Mouse (Mus musculus): Measurements from ENCODE around the gene Acad9. TPM values are rescaled to one million over a fixed set of nuclear protein-coding genes. Genes with fewer than 3 reads are reported as not detected.

Gene Acad9
- total and polyA plus RNA-seq, 3 experiments = 61.7 to 86.4 (median 77.8) TPM

DNA sequence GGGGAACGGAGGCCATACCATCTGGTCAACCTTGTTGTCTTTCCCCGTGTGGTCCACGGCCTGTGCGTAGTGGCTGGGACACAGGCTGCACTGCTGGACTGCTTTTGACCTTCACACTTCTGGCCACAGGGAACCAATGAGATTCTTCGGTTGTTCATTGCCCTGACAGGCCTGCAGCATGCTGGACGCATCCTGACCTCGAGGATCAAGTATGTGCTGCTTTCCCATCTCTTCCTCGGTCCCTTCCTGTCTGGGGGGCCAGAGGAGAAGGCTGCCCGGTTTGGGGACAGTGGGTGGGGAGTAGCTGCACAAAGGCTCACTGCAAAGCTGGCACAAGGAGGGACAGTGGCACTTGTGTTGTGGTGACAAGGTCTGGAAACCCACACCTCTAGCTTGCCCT is 21.8 kb downstream of the Acad9 start:
- TF ChIP-seq ZNF384 (IDR thresholded peaks at IDR 0.05; ENCODE audit: low read depth, low read length) = no peak
- no peak for TF ChIP-seq MEF2A (IDR thresholded peaks at IDR 0.05; ENCODE audit: borderline replicate concordance, low read depth, low read length)
- no peak for TF ChIP-seq TBP (conservative IDR thresholded peaks at IDR 0.05; ENCODE audit: low read depth, low read length)
- TF ChIP-seq SIN3A (IDR thresholded peaks at IDR 0.05; ENCODE audit: low read length) = no peak
- TF ChIP-seq POLR2A (IDR thresholded peaks at IDR 0.05; ENCODE audit: low read depth, low read length) = no peak
- no peak for TF ChIP-seq CHD1 (IDR thresholded peaks at IDR 0.05; ENCODE audit: low read depth, low read length)
- TF ChIP-seq ZC3H11A (IDR thresholded peaks at IDR 0.05; ENCODE audit: low read depth, low read length) = no peak
- no peak for TF ChIP-seq CHD2 (IDR thresholded peaks at IDR 0.05; ENCODE audit: low read length)
- no peaks in the 10 kb centered on the region for H3K27me3 ChIP-seq (replicated peaks)
- no peak overlapping the region for H3K27ac ChIP-seq (ENCODE audit: insufficient read depth, low read depth)
- in situ Hi-C loops (cut with MboI; ENCODE audit: low pct_ligation_motif_present, low pct_unique_long_range_greater_than_20kb, low sequenced_read_pairs) = no loop called here
- no peaks in the 10 kb centered on the region for H3K79me2 ChIP-seq (replicated peaks; ENCODE audit: control insufficient read depth, extremely low read depth, insufficient read depth, poor library complexity, severe bottlenecking)
- H3K4me1 ChIP-seq (ENCODE audit: control insufficient read depth in 1 of 2, insufficient read depth in 2 of 2) = no peaks in the 10 kb centered on the region
- no peak overlapping the region for H3K4me2 ChIP-seq (ENCODE audit: insufficient read depth, low read depth, poor library complexity, severe bottlenecking)
- no peak overlapping the region for H3K4me3 ChIP-seq (replicated peaks in 1 of 3; ENCODE audit: low read depth in 2 of 3, low read length in 2 of 3, poor library complexity in 1 of 3)
- H3K9ac ChIP-seq (ENCODE audit: insufficient read depth, low read depth) = no peak overlapping the region
- peaks cover 79 to 88% of the 10 kb centered on the region in 2 experiments for H3K36me3 ChIP-seq (replicated peaks in 1 of 2; ENCODE audit: control insufficient read depth in 1 of 2, insufficient read depth in 1 of 2, low read length in 1 of 2)
- H3K9me3 ChIP-seq (replicated peaks; ENCODE audit: low read length) = no peaks in the 10 kb centered on the region
- no peak for DNase-seq (ENCODE audit: extremely low read depth)
- dilution Hi-C loops (cut with MboI; ENCODE audit: extremely low pct_ligation_motif_present, extremely low pct_unique_long_range_greater_than_20kb, low sequenced_read_pairs) = no loop called here

GRCm38 (mm10) chr3:36095371-36095770 is 29.6 kb downstream of the Acad9 start:
- no peak for DNase-seq (ENCODE audit: extremely low read depth)
- H3K4me2 ChIP-seq (ENCODE audit: insufficient read depth, low read depth, poor library complexity, severe bottlenecking) = no peak overlapping the region

GRCm38 (mm10) chr3:36116076-36116475 is 50.3 kb downstream of the Acad9 start:
- Histone ChIP-seq H3K9ac (ENCODE audit: insufficient read depth, low read depth) (no peak overlapping the region), H3K27ac (ENCODE audit: insufficient read depth, low read depth) (no peak overlapping the region), H3K9me3 (replicated peaks; ENCODE audit: low read length) (no peaks in the 10 kb centered on the region), H3K27me3 (replicated peaks) (no peaks in the 10 kb centered on the region), H3K79me2 (replicated peaks; ENCODE audit: control insufficient read depth, extremely low read depth, insufficient read depth, poor library complexity, severe bottlenecking) (no peaks in the 10 kb centered on the region), H3K4me2 (ENCODE audit: insufficient read depth, low read depth, poor library complexity, severe bottlenecking) (no peak overlapping the region), H3K4me3 (replicated peaks in 1 of 3; ENCODE audit: low read depth in 2 of 3, low read length in 2 of 3, poor library complexity in 1 of 3) (no peak overlapping the region), H3K4me1 (ENCODE audit: control insufficient read depth in 1 of 2, insufficient read depth in 2 of 2) (no peaks in the 10 kb centered on the region), H3K36me3 (replicated peaks in 1 of 2; ENCODE audit: control insufficient read depth in 1 of 2, insufficient read depth in 1 of 2, low read length in 1 of 2) (no peaks in the 10 kb centered on the region)
- TF ChIP-seq CHD1 (IDR thresholded peaks at IDR 0.05; ENCODE audit: low read depth, low read length) (no peak), NELFE (IDR thresholded peaks at IDR 0.05; ENCODE audit: low read depth, low read length) (no peak), TCF12 (IDR thresholded peaks at IDR 0.05; ENCODE audit: low read depth, low read length) (no peak)
- in situ Hi-C loops (cut with MboI; ENCODE audit: low pct_ligation_motif_present, low pct_unique_long_range_greater_than_20kb, low sequenced_read_pairs) = no loop called here
- dilution Hi-C loops (cut with MboI; ENCODE audit: extremely low pct_ligation_motif_present, extremely low pct_unique_long_range_greater_than_20kb, low sequenced_read_pairs) = no loop called here
- DNase-seq (ENCODE audit: extremely low read depth) = no peak

More at GRCm38 (mm10) chr3:36095371-36095770, 29.6 kb downstream of the Acad9 start:
- dilution Hi-C loops (cut with MboI; ENCODE audit: extremely low pct_ligation_motif_present, extremely low pct_unique_long_range_greater_than_20kb, low sequenced_read_pairs) = no loop called here
- no peaks in the 10 kb centered on the region for H3K4me1 ChIP-seq (ENCODE audit: control insufficient read depth in 1 of 2, insufficient read depth in 2 of 2)
- H3K4me3 ChIP-seq (replicated peaks in 1 of 3; ENCODE audit: low read depth in 2 of 3, low read length in 2 of 3, poor library complexity in 1 of 3) = no peak overlapping the region
- H3K27ac ChIP-seq (ENCODE audit: insufficient read depth, low read depth) = no peak overlapping the region
- no peaks in the 10 kb centered on the region for H3K27me3 ChIP-seq (replicated peaks)
- in situ Hi-C loops (cut with MboI; ENCODE audit: low pct_ligation_motif_present, low pct_unique_long_range_greater_than_20kb, low sequenced_read_pairs) = no loop called here
- no peak overlapping the region for H3K9ac ChIP-seq (ENCODE audit: insufficient read depth, low read depth)
- no peak for TF ChIP-seq MAX (IDR thresholded peaks at IDR 0.05; ENCODE audit: low read length)
- no peak for TF ChIP-seq MAFK (IDR thresholded peaks at IDR 0.05; ENCODE audit: insufficient replicate concordance, low read length)
- no peak for TF ChIP-seq ETS1 (conservative IDR thresholded peaks at IDR 0.05; ENCODE audit: low read depth, low read length)
- H3K36me3 ChIP-seq (replicated peaks in 1 of 2; ENCODE audit: control insufficient read depth in 1 of 2, insufficient read depth in 1 of 2, low read length in 1 of 2) = peaks cover 13 to 31% of the 10 kb centered on the region in 2 experiments
- no peaks in the 10 kb centered on the region for H3K9me3 ChIP-seq (replicated peaks; ENCODE audit: low read length)
- H3K79me2 ChIP-seq (replicated peaks; ENCODE audit: control insufficient read depth, extremely low read depth, insufficient read depth, poor library complexity, severe bottlenecking) = no peaks in the 10 kb centered on the region
